Mouse (Mus musculus) brain, adult 2 months (tissue): ENCODE measurements at regions not wholly inside any gene's neighbourhood (a gene's known extent, or its start where the extent isn't known, plus 50 kb on each side); places are given as distances from the start of the nearest gene placed in this dataset.

ENCODE experiments used
- DNase-seq: peaks from one replicate; pipeline ENCODE4 v3.0.0; 2011; ENCODE audit warnings: low read depth, low spot score

GRCm38 (mm10) chr14:110013229-110013628, 741.7 kb downstream of the Slitrk6 start:
- DNase-seq: no peak

- DNase-seq: no peak
Observed at GRCm38 (mm10) chr14:110007159-110007558, 747.8 kb downstream of the Slitrk6 start.

GRCm38 (mm10) chr14:109985026-109985425, 769.9 kb downstream of the Slitrk6 start:
- no peak for DNase-seq

- DNase-seq: peak; percentile 47
Observed at GRCm38 (mm10) chr14:109958008-109958407, 796.9 kb downstream of the Slitrk6 start.

- no peak for DNase-seq
Observed at GRCm38 (mm10) chr14:109941944-109942343, 813.0 kb downstream of the Slitrk6 start.

GRCm38 (mm10) chr14:109941162-109941561, 813.8 kb downstream of the Slitrk6 start:
- DNase-seq: peak; percentile 31

GRCm38 (mm10) chr14:109937432-109937831, 817.5 kb downstream of the Slitrk6 start:
- DNase-seq: no peak

GRCm38 (mm10) chr14:109928977-109929376, 826.0 kb downstream of the Slitrk6 start:
- no peak for DNase-seq

- no peak for DNase-seq
Observed at GRCm38 (mm10) chr14:109891896-109892165, 863.1 kb downstream of the Slitrk6 start.

GRCm38 (mm10) chr14:109891151-109891895, 863.6 kb downstream of the Slitrk6 start:
- DNase-seq: peak; percentile 33

GRCm38 (mm10) chr14:109876950-109877663, 877.8 kb downstream of the Slitrk6 start:
- no peak for DNase-seq

- DNase-seq: peak; percentile 64
Observed at GRCm38 (mm10) chr14:109874230-109874629, 880.7 kb downstream of the Slitrk6 start.

GRCm38 (mm10) chr14:109840354-109841104, 914.4 kb downstream of the Slitrk6 start:
- peak; percentile 51 for DNase-seq

- peak; percentile 3 for DNase-seq
Observed at GRCm38 (mm10) chr14:109802522-109803126, 888.7 kb upstream of the Slitrk1 start.

GRCm38 (mm10) chr14:109772246-109772645, 858.3 kb upstream of the Slitrk1 start:
- no peak for DNase-seq

- DNase-seq: no peak
Observed at GRCm38 (mm10) chr14:109760892-109761291, 846.9 kb upstream of the Slitrk1 start.
